Mouse (Mus musculus) hindbrain, postnatal 0 days (tissue): ENCODE data around the gene Hsd17b14. TPM values are rescaled to one million over a fixed set of nuclear protein-coding genes. Genes with fewer than 3 reads are reported as not detected.
A peak's percentile ranks its signal among the peaks of the same experiment; 100 is the strongest.

ENCODE experiments used
- ATAC-seq: fragments of 200-750 bp; cut with Nextera tagmentation; 2 replicates; pipeline ENCODE4 v1.8.0; 2017; ENCODE audit warnings: mild to moderate bottlenecking, moderate TSS enrichment, moderate library complexity
- DNase-seq: peaks from one replicate; pipeline ENCODE4 v3.0.0-alpha.2; 2015; ENCODE audit warnings: low spot score
- H3K27ac ChIP-seq: fragments of 300-500 bp; sonication (generic); 2 replicates; pipeline ENCODE4 v1.5.1; 2014; ENCODE audit warnings: mild to moderate bottlenecking
- H3K27me3 ChIP-seq: fragments of 300-500 bp; sonication (generic); 2 replicates; pipeline ENCODE4 v1.6.1; 2014; ENCODE audit warnings: low read length, mixed read lengths; ENCODE audit not compliant: insufficient read depth
- H3K36me3 ChIP-seq: fragments of 300-500 bp; sonication (generic); 2 replicates; pipeline ENCODE4 v1.6.1; 2014; ENCODE audit warnings: low read length, mixed read lengths; ENCODE audit not compliant: insufficient read depth
- H3K4me1 ChIP-seq: fragments of 300-500 bp; sonication (generic); 2 replicates; pipeline ENCODE4 v1.6.1; 2014; ENCODE audit warnings: antibody characterized with exemption, low read length, mixed read lengths; ENCODE audit not compliant: insufficient read depth
- H3K4me2 ChIP-seq: fragments of 300-500 bp; sonication (generic); 2 replicates; pipeline ENCODE4 v1.6.1; 2014; ENCODE audit warnings: low read depth, mild to moderate bottlenecking, low read length, moderate library complexity, mixed read lengths
- H3K4me3 ChIP-seq: fragments of 300-500 bp; sonication (generic); 2 replicates; pipeline ENCODE4 v1.5.1; 2014; ENCODE audit warnings: low read length
- H3K9ac ChIP-seq: fragments of 300-500 bp; sonication (generic); replicated peaks from 2 replicates; pipeline ENCODE4 v1.6.1; 2014; ENCODE audit warnings: mild to moderate bottlenecking, low read length, moderate library complexity, mixed read lengths
- H3K9me3 ChIP-seq: fragments of 300-500 bp; sonication (generic); 2 replicates; pipeline ENCODE4 v1.6.1; 2016; ENCODE audit warnings: low read length, mixed read lengths
- CTCF ChIP-seq: IDR thresholded peaks from 2 replicates; pipeline ENCODE4 v1.5.1; 2016; ENCODE audit warnings: antibody characterized with exemption, control low read depth, low read depth
- WGBS: fragments of 180-500 bp; shearing (Covaris S2); extraction: QIAGEN DNeasy Blood & Tissue Kit; methylation state at CpG from one replicate; pipeline ENCODE4 v1.1.7; 2014; 5-methylcytosine and 5-hydroxymethylcytosine counted together
- polyA plus RNA-seq: library from polyadenylated mRNA; unstranded; fragments of >200 nt; fragmentation: Nextera tagmentation; extraction: Ambion mirVana; gene quantifications from 2 replicates; pipeline ENCODE4 v1.2.1, GENCODE M21; 2015
- total RNA-seq: library from RNA; depleted of rRNA; stranded (reverse); fragments of >200 nt; gene quantifications from 2 replicates; pipeline ENCODE4 v1.2.3, GENCODE M21; 2014

Hsd17b14 gene
- total and polyA plus RNA-seq, 2 experiments from 2014 or later: 0.89 TPM; not detected in 1

DNA sequence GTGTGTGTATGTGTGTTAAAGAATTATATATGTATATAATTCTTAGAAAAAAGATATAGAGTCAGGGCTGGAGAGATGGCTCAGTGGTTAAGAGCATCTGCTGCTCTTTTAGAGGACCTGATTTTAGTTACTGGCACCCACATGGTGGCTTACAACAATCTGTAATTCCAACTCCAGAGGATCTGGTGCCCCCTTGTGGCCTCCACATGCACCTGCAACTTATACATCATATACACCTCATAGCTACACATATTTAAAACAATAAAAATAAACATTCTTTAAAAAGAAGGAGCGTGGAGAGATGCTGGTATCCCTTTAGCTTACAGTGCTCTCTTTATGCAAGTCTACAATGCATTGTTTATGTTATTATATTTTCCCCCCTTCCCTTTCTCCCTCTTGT lies 10.2 kb upstream of the Hsd17b14 start:
- WGBS: 89% methylated on average over 1 of the region's 1 CpGs
- no peak for ATAC-seq

DNA sequence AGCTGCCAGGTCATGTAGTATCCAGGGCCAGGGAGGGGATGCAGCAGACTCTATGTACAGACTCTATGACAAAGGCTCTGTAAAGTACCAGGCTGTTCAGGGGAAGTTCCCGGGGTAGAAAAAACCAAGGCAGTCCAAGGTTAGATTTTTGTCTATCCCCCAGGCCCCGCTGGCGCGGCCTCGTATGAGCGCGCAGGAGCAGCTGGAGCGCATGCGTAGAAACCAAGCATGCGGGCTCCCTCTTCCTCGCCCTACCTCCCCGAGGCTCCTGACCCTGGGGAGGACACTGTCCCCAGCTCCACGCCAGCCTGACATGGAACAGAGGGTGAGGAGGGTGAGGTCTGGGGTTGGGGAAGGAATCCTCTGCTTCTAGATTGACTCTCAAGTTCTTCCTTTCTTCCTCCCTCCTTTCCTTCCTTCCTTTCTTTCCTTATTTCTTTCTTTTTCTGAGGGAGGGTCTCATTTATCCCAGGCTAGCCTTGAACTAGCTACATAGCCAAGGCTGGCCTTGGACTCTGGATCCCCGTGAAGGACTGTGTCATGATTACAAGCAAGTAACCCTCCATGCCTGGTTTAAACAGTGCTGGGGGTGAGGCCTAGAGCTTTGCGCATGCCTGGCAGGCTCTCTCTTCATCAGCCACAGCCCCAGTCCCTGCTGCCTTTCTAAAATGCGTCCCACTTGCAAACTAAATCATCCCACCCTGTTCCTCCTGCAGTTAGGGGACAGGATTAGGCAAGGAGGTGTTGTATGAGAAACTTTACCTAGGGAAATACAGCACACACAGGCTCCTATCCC lies 4.9 kb upstream of the Hsd17b14 start:
- 88% methylated on average over 16 of the region's 16 CpGs for WGBS
- H3K36me3 ChIP-seq: no peaks in the 10 kb centered on the region
- no peaks in the 10 kb centered on the region for H3K4me1 ChIP-seq
- no peak overlapping the region for H3K4me2 ChIP-seq
- H3K27ac ChIP-seq: no peak overlapping the region
- no peak for DNase-seq
- TF ChIP-seq CTCF: no peak
- no peak overlapping the region for H3K4me3 ChIP-seq
- no peaks in the 10 kb centered on the region for H3K27me3 ChIP-seq
- H3K9me3 ChIP-seq: no peaks in the 10 kb centered on the region
- no peak overlapping the region for H3K9ac ChIP-seq
- no peak for ATAC-seq

More for the DNA sequence above, 10.2 kb upstream of the Hsd17b14 start:
- H3K27me3 ChIP-seq: no peaks in the 10 kb centered on the region
- no peaks in the 10 kb centered on the region for H3K36me3 ChIP-seq
- H3K27ac ChIP-seq: no peak overlapping the region
- no peak overlapping the region for H3K4me2 ChIP-seq
- H3K9ac ChIP-seq: no peak overlapping the region
- no peak overlapping the region for H3K4me3 ChIP-seq
- H3K9me3 ChIP-seq: no peaks in the 10 kb centered on the region
- TF ChIP-seq CTCF: no peak
- no peaks in the 10 kb centered on the region for H3K4me1 ChIP-seq
- DNase-seq: no peak

DNA sequence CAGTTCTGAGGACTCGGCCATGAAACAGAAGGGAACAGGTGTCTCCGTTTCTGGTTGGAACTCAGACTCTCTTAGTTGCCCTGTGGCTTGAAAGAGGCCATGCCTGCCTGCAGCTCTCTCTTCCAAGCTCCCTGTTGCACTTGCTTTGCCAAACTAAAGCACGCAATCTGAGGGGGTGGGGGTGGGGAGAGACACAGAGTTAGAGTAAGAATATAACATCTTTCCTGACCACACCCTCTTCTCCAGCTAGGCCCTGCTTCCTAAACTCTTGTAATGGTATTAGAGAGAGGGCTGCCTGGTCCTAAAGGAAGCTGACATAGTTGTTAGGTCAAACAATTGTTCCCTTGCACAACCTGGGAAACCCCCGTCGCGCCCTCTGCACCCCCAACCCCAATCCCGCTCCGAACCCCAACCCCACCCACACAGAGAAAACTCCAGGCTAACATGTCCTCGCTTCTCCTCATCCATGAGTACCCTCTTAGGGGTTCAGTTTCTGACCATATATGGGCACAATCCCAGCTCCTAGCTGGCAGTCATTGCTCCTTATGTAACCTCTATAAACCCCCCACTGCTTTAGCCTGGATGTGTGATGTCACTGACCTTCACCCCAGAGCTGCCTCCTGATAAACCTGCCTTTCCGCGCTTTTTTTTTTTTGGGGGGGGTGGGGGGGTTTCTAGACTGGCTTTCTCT lies 3.7 kb upstream of the Hsd17b14 start:
- TF ChIP-seq CTCF: no peak
- Histone ChIP-seq H3K9me3 (no peaks in the 10 kb centered on the region), H3K4me3 (no peak overlapping the region), H3K9ac (no peak overlapping the region), H3K4me2 (no peak overlapping the region), H3K27ac (no peak overlapping the region), H3K36me3 (no peaks in the 10 kb centered on the region), H3K4me1 (no peaks in the 10 kb centered on the region), H3K27me3 (no peaks in the 10 kb centered on the region)
- DNase-seq: no peak
- no peak for ATAC-seq
- 80% methylated on average over 11 of the region's 11 CpGs for WGBS

DNA sequence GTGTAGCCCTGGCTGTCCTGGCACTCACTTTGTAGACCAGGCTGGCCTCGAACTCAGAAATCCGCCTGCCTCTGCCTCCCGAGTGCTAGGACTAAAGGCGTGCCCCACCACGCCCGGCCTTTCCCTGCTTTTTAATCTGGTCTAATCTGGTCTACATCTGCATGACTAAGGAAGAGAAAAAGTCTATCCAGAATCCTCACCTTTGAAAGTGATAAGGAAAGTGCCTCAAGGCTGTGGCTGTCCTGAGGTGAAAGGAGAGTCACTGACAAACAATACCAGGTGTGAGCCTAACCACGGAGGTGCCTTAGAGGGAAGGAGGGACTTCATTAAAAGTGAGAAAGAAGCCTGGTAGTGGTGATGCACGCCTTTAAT lies 3.2 kb upstream of the Hsd17b14 start:
- Histone ChIP-seq H3K27ac (no peak overlapping the region), H3K9me3 (no peaks in the 10 kb centered on the region), H3K27me3 (no peaks in the 10 kb centered on the region), H3K4me3 (no peak overlapping the region), H3K4me1 (no peaks in the 10 kb centered on the region), H3K4me2 (no peak overlapping the region), H3K9ac (no peak overlapping the region), H3K36me3 (no peaks in the 10 kb centered on the region)
- DNase-seq: no peak
- WGBS: 84% methylated on average over 8 of the region's 8 CpGs
- TF ChIP-seq CTCF: no peak
- no peak for ATAC-seq

DNA sequence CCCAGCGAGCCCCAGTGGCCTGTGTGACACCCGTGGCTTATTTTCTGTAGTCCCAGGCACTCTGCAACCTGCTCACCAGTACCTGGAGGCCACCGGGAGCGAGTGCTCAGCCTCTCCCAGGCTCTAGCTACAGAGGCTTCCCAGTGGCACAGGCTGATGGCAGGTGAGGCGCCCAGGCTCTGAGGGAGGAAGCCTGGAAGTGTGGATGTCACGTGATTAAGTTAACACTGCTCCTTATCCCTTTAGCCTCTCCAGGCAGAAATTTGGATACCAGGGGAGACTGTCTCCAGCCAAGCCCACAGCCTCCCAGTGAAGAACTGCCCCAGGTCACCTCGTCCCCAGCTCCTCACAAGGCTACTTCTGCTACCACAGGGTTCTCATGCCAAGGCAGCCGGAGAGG lies 1.2 kb upstream of the Hsd17b14 start:
- Histone ChIP-seq H3K36me3 (no peaks in the 10 kb centered on the region), H3K4me2 (no peak overlapping the region), H3K27me3 (no peaks in the 10 kb centered on the region), H3K27ac (no peak overlapping the region), H3K9ac (no peak overlapping the region), H3K4me3 (no peak overlapping the region), H3K4me1 (no peaks in the 10 kb centered on the region), H3K9me3 (no peaks in the 10 kb centered on the region)
- TF ChIP-seq CTCF: no peak
- WGBS: 69% methylated on average over 8 of the region's 8 CpGs
- no peak for ATAC-seq
- DNase-seq: no peak

DNA sequence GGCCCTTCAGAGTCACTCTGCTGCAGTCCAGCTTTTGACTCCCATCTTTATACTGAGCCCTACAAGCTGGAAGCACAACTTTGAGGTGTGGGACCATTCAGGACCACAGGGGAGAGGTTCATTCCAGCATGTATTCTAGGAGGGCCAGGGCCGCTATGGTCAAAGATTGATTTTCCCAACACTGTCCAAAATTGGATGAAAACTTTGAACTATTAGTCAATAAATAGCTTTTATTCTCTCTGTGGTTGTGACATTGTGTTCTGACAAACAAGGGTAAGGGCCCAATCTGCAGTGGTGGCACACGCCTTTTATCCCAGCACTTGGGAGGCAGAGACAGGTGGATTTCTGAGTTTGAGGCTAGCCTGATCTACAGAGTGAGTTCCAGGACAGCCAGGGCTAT lies 703 bp upstream of the Hsd17b14 start:
- TF ChIP-seq CTCF: no peak
- Histone ChIP-seq H3K9me3 (no peaks in the 10 kb centered on the region), H3K4me2 (no peak overlapping the region), H3K36me3 (no peaks in the 10 kb centered on the region), H3K4me3 (no peak overlapping the region), H3K27me3 (no peaks in the 10 kb centered on the region), H3K9ac (no peak overlapping the region), H3K4me1 (no peaks in the 10 kb centered on the region), H3K27ac (no peak overlapping the region)
- no peak for DNase-seq
- 87% methylated on average over 2 of the region's 2 CpGs for WGBS
- no peak for ATAC-seq

DNA sequence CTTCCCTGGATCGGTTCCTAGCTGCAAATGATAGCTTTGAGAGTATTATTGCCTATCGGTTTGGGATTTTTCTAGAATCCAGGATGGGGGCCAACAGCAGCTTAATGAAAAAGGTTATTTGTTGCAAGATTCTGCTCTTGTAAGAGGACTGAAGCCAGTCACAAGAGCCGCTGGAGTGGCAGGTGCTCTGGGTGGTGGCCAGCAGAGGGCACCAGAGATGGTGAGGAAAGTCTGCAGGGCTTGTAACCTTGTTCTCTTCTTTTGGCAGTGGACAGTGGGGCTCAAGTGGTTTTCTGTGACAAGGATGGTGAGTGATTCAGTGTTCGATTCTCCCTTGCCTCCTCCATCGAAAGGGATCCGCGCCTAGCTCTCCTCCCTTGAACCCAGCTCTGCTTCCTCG lies 1.1 kb downstream of the Hsd17b14 start:
- H3K27me3 ChIP-seq: no peaks in the 10 kb centered on the region
- whole genome bisulfite sequencing: 22% methylated on average over 8 of the region's 8 CpGs
- no peaks in the 10 kb centered on the region for H3K9me3 ChIP-seq
- H3K4me2 ChIP-seq: no peak overlapping the region
- H3K4me3 ChIP-seq: no peak overlapping the region
- H3K27ac ChIP-seq: no peak overlapping the region
- no peaks in the 10 kb centered on the region for H3K4me1 ChIP-seq
- peak; percentile 62; the same call in 1 of the 2 replicates for ATAC-seq
- no peaks in the 10 kb centered on the region for H3K36me3 ChIP-seq
- TF ChIP-seq CTCF: peak; percentile 83
- DNase-seq: peak; percentile 78
- no peak overlapping the region for H3K9ac ChIP-seq
